Mouse (Mus musculus) lung, adult 2 months (tissue): ENCODE data around the gene Syt8.

Experiments used
- CTCF ChIP-seq: fragments of 200-500 bp; IDR thresholded peaks from 2 replicates; pipeline ENCODE4 v1.5.1; 2011; ENCODE audit warnings: mild to moderate bottlenecking, low read length, control low read depth; ENCODE audit not compliant: insufficient read depth
- POLR2A ChIP-seq: fragments of 200-500 bp; IDR thresholded peaks from 2 replicates; pipeline ENCODE4 v1.6.1; 2011; ENCODE audit warnings: low read depth, mild to moderate bottlenecking, control low read depth, low read length, borderline replicate concordance; ENCODE audit errors: extremely low read depth

GRCm38 (mm10) chr7:142484780-142485179 is 50.1 kb downstream of the Syt8 start:
- TF ChIP-seq POLR2A (no peak), CTCF (no peak)
